Mouse (Mus musculus): ENCODE results near the gene Ap2a1.
"Not testable (repeated sequence)": the region's sequence is repeated elsewhere in the genome, so short reads cannot be mapped to it uniquely, and the experiment has no call there.

- TF ChIP-seq CTCF (conservative IDR thresholded peaks at IDR 0.05; ENCODE audit: low read length); NANOG (IDR thresholded peaks at IDR 0.05; ENCODE audit: borderline replicate concordance, low read length); POU5F1 (IDR thresholded peaks at IDR 0.05; ENCODE audit: borderline replicate concordance, low read length): not testable (repeated sequence)
Measured at GRCm38 (mm10) chr7:44871774-44872173, 57.5 kb downstream of the Ap2a1 start.
